Mouse (Mus musculus) gastrocnemius, postnatal 25 days (tissue): Measurements from ENCODE around the gene Ctdsp1. TPM values are rescaled to one million over a fixed set of nuclear protein-coding genes. Genes with fewer than 3 reads are reported as not detected.

Source experiments
- DNase-seq: peaks from one replicate; pipeline ENCODE4 v3.0.0; 2022
- total RNA-seq, 2 experiments: library from RNA; stranded (reverse); gene quantifications; 1 replicate in 1 of 2; 2 replicates in 1 of 2; pipeline ENCODE4 v1.2.3; 2021

Ctdsp1 gene
- total RNA-seq, 2 experiments from 2014 or later: 82.7 to 82.9 TPM

DNA sequence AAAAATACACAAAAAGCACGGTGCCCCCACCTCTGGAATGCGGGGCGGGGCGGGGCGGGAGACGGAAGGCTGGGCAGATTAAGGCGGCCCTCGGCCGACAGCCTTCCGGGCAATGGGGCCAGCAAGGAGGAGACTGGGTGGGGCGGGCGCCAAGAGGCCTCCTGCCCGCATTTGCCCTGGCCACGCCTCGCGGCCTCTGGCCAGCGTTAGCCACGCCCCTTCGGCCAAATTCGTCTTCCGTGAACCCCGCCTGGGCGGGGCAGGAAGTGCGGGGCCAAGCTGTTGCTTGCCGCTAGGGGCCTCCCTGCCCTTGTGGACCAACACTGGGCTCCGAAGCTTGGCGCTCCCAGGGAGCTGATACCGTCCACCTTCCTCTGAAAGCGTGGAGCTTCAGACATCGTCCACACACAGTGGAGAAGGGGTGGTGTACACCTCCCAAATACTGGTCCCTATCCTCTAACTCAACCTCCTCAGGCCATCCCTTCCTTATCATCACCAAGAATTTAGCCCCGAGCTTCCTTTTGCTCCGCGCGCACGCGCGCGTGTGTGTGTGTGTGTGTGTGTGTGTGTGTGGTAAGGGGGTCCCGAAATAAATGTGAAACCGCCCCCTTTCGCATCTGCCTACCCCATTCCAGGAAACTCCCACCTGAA lies 6.1 kb downstream of the Ctdsp1 start:
- peak; percentile 99 for DNase-seq

DNA sequence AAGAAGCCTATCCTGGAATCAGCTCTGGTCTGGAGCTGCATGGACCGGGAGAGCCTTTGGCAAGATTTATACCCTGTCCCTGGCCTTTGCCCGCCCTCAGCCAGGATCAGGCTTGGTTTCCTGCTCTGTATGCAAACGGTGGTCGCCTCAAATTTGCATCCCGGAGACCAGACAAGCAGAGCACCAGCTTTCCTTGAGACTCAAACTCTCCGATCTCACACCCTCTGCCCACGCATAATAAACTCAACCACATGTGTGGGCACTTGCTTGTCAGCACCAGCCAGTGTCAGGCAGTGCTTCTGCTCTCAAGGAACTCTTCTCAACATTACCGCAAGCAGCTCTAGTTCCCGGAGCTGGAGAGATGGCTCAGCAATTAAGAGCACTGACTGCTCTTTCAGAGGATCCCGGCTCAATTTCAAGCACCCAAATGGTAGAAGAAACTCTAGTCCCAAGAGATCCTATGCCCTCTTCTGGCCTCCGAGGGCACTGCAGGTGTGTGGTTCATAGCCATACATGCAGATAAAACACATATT lies 6.7 kb downstream of the Ctdsp1 start:
- DNase-seq: peak; percentile 62

DNA sequence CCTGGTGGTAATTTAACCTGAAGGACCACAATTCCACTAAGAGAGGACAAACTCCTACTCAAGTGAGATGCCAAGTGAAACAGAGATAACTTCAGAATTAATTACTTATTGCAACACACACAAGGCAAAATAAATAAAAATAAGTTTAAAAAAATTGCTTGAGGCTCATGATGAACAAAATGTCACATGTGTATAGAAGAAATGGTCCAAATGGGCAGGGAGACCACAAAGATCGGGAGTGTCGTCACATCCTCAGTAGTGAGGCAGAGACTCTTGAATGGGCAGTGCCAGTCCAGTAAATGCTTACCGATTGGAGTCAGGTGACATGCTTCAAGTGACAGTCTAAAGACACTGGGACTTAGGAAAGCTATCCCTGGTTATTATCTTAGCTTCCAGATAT lies 9.2 kb downstream of the Ctdsp1 start:
- no peak for DNase-seq

DNA sequence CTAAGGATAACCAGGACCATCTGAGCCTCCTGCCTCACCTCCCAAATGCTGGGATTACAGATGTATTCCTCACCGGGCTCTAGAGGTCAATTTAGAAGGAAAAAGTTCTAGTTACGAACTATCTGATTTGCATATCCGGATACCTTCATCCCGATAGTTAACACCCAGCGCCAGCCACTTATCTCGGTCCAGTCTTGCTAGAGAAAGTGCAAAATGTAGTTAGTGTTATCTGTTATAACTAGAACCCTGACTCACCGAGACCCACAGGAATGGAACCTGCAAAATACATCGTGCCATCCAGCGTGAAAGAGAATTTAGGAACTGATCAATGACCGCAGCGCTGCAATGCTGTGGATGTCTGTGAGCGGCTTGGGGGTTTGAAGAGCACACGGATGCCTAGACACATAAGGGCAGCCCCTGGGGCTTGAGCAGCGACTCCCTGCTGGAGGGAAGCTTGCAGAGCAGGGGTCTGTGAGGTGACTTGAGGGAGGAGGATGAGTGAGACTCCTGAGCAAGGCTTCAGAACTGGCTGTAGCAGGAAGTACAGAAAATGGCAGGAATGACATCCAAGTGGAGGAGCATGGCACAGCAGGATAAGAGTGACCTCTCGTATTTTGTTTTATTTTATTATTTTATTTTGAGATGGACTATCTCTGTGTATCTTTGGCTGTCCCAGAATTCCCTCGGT lies 9.8 kb downstream of the Ctdsp1 start:
- DNase-seq: no peak

DNA sequence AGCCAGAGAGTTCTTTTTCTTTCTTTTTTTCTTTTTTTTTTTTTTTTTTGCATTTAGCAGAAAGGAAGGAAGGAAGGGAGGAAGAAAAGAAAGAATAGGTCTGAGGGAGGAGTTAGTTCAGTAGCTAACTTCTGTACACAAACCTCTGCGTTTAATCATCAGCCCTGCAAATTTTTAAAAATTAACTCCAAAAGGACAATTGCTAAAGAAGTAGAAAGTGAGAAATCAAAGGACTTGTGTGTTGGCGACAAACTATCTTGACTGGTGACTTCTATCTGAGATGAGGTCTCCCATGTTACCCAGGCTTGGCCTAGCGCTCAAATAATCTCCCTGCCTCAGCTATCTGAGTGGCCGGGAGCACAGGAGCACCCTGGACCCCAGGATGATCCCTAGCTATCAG lies 12.9 kb downstream of the Ctdsp1 start:
- DNase-seq: no peak

DNA sequence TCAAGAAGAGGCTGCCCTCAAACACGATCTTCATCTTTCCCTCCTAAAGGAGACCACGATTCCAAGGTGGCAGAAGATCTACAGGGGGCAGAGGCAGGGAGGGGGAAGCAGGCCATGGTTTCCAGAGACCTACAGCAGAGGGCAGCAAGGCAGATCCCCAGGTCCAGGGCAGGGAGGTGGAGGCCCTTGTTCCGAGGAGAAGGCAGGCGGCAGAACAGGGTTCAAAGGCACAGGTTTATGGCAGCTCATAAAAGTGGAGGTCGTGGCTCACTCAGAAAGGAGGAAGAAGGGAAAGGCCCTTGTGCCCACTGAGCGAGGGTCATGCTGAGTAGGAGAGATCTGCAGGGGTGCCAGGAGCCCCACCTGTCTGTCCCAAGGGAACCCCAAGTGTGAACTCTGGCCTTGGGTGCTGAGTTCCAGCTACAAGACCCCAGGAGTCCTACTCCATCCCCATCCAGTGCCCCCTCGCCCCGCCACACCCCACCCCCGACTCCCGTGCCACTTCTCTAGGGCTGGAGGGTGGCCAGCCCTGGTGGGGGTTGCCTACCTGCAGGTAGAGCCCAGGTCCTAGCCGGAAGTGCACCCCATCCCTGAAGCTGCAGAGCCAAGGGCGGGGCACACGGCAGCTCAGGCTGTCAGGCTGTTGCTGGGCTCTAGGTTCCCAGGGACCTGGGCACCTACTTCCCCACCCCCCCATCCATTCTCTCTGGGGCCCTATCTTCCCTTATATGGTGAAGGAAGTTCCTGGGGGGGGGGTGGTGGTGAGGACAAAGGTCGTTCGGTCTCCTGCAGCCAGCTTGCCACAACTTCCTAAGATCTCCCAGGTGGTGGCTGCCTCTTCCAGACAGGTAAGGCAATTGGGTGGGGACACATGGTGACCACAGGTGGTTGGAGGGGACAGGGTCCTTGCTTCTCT lies 17.5 kb downstream of the Ctdsp1 start, which contains the start of gene Vil1:
Vil1 (plus strand) TSS at position 788 of the 916 bp plus-strand sequence.
- DNase-seq: no peak

DNA sequence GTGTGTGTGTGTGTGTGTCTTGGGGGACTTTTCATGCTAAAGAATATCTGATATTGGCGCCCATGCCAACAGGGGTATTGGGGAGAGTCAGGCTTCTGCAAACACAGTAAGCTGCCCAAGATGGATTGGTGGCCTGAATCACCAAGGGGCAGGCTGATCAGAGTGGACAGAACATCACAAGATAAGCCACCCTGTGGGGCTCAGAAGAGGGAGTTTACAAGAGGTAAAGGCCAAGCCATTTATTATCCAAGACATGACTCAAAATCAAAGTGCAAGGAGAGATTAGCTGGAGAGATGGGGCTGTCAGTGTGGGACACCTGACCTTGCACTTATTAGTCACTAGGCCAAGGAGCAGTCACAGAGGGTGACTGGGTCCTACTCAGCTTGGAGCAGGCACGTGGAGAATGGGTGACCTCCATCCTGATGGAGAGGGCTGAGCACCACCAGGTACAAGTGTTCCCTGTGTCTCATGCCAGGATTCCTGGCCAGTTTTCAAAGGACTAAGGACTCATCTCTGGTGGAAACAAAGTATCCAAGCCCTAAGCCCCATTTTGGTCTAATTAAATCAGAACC lies 20.5 kb downstream of the Ctdsp1 start:
- no peak for DNase-seq

DNA sequence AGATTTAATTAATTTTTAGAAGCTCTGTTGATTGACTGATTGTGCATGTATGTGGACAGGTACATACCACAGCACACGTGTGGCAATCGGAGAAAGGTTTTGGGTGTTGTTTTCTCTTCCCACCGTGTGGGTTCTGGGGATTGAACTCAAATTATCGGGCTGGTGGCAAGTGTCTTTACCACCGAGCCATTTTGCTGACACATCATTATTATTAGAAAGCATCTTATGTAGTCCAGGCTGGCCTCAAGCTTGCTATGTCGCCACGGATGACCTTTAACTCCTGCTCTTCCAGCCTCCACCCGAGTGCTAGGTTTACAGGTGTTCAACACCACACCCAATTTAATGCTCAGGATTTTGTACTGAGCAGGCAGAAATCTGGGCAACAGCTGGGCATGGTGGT lies 21.4 kb downstream of the Ctdsp1 start:
- no peak for DNase-seq

DNA sequence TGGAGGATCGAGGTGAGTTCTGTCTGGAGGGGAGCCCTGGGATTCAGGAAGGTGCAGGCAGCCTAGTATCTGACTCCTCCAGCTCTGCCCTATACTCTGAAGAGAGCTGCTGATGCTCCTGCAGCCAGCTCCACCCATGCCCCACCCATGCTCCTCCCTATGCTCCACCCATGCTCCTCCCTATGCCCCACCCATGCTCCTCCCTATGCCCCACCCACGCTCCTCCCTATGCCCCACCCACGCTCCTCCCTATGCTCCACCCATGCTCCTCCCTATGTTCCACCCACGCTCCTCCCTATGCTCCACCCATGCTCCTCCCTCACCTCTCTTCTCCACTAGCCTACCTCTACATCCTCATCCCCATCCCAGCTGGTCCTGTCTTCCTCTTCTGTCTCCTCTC lies 23.8 kb downstream of the Ctdsp1 start:
- peak; percentile 38 for DNase-seq

DNA sequence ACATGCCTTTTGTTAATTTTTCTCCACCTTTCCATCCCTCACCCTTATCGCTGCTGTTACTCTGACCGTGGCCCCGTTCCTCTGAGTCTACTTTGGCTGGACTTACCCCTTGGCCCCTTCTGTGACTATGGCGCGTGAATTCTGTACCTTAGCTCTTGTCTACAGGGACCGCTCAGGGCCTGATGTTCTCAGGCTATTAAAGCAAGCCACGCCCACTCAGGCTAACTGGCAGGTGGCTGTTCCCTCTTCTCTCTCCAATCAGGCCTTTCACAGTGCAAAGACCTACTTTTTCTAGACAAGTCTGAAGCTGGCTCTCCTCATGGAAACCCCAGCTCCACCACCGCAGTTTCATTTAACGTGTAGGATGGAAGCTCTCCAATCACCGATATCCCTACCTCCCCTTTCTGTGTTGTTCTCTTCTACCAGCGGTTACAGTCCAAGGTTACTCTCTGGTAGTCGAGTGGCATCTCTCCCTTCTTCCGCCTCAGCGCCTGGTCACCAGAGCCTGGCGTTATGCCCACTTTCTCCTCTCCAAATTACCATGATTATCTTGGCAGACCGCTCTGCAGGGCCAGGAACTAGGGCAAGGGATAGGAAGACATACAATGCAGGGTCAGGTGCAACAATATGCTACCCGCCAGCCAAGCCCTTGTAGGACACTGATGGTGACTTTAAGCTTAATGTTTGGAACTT lies 27.6 kb downstream of the Ctdsp1 start:
- no peak for DNase-seq

DNA sequence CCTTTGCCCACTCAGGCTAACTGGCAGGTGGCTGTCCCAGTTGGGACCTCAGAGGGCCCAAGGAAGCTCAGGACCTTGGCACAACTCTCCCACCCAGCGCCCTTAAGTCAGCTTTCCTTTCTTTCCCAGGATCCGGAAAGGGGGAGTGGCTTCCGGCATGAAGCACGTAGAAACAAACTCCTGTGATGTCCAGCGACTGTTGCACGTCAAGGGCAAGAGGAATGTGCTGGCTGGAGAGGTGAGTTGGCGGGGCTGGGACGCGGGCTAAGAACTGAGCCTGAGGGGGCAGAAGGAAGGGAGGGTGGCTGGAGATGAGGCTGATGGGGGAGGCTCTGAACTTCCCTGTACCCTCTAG lies 28.1 kb downstream of the Ctdsp1 start:
- no peak for DNase-seq

DNA sequence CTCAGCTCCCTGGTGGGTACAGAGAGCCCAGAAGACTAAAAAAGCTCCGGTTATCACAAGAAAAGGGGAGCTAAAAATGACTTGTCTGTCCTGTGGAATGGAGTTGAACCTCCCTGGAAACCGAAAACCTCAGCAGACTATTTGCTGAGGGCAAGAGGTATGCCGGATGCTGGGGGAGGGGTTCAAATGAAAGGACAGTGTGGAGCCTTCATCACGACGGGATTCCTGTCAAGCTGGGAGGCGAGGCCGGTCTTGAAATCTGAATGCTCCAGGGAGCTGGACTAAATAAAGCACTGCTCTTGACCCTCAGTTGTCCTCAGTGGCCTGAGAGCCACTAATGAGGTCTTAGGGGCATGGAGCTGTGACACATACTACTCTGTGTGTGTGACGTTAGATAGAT lies 31.8 kb downstream of the Ctdsp1 start:
- DNase-seq: no peak

DNA sequence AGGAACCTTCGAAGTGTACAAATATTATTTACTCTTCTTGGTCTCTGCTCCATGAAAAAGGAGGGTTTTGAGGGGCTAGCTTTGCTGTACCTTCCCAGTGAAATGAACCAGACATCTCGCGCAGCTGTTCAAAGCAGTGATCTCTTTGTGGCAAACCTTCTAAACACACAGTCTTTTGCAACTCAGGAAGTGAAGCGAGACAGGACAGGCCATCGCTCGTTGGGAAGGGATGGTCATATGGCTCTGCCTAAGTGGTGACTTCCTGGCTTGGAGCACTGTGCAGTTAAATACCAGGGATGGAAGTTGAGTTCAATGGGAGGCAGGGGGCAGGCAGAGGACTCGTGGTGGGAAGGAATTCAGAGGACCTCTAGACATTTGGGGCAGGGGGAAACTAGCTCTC lies 34.5 kb downstream of the Ctdsp1 start:
- DNase-seq: no peak

DNA sequence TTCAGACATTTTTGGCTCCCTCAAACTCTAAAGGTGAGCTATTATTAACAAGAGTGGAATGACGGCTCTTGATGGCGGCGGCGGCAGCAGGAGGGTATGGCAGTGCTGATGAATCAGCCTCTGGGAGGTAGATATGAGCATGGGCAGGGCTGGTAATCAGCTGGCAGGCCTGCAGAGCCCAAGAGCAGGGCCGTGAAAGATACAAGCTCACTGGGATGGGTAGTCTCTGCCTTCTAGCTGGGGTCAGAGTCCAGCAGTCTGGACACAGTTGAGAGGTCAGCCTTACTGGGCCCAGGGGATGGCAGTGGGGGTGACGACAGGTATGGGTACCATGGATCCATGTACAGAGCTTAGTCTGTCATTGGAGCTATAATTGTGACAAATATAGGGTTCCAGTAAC lies 41.9 kb downstream of the Ctdsp1 start:
- DNase-seq: no peak

DNA sequence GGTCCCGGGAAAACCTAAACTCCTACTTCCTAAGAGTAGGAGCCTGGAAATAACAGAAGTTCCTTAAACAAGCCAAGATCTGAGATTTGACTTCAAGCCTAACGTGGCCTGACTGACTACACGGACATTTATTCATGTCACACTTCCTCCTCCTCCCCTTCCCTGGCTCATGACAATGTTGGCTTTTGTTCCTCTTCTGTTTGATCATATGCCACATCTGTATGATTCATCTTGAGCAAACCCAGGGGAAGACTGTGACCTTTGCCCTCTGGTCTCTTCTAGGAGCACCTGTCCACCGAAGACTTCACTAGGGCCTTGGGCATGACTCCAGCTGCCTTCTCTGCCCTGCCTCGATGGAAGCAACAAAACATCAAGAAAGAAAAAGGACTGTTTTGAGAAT lies 43.3 kb downstream of the Ctdsp1 start:
- no peak for DNase-seq

DNA sequence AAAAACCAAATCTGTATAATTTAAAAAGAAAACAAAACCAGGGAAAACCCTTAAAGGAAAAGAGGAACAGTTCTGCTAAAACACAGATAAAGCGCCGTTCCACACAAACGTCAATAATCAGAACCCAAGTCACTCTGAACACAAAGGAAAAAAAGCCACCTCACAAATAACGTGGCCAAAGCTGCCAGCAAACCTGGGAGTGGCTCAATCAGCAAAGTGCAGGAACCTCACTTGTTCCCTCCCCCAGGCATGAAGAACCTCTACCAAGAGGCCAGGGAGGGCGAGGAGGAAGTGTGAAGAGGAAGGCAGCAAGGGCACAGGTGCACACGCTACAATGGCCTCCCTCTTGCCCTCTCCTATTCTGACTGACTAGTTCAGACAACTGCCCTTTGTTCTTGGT lies 44.3 kb downstream of the Ctdsp1 start:
- DNase-seq: no peak

DNA sequence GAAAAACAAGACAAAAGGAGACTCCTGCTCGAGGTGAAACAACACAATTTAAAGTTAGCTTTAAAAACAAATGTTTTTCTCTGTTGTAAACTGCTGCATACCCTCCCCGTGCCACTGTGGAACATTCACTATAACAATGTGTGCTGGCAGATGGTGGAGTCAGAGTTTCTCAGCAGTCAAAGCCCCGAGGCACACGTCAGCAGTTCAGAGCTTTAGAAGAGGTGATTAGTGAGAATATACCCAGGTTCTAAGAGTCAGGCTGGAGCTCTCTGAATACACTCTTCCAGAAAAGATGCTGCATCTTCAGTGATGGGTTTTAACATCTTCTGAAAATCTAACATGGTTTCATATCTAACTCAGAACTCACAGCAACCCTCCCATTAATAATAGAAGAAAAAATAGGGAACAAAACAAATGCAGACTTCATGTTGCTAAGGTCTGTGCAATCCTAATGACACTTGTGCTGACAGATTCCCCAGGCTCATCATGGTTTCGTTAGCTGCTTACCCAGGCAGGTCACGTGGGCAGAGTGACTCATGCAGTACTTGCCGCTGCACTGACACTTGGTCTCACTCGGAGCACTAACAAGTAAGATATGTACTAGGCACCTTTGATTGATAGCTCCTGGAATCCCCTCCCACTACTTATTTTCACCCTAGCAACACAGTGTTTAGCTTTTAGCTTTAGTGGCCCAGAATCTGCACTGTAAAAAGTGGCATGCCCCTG lies 46.6 kb downstream of the Ctdsp1 start:
- DNase-seq: no peak

DNA sequence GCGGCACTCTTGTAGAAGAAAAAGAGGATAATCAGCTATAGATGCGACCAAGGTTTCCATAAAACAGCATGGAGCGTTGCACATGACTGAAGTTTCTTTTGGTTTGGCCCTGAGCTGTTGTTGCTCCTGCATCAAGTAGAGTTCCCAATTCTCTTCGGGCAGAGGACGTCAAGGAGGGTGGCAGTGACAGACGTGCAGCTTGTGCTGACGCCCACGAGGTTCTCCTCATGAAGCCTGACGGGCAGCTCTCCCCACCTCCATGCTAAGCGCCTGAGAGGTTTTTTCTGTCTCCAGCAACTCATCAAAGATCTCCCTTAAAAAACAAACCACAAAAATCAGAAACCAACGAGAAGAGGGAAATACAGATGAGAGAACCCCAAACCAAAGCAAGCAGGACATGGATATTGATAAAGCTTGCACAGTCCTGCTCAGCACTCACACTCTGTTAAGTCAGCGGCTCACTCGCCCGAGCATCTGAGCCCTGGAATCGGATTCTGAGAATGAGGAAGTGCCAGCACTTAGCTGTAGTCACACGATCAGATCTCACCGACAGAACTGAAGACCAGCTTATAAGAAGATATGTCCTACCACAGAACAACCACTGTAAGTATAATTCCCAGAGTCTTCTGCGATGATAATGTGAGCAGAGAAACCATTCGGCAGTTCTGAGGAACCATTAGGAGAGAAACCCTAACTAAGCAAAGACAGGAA lies 48.0 kb downstream of the Ctdsp1 start:
- no peak for DNase-seq

DNA sequence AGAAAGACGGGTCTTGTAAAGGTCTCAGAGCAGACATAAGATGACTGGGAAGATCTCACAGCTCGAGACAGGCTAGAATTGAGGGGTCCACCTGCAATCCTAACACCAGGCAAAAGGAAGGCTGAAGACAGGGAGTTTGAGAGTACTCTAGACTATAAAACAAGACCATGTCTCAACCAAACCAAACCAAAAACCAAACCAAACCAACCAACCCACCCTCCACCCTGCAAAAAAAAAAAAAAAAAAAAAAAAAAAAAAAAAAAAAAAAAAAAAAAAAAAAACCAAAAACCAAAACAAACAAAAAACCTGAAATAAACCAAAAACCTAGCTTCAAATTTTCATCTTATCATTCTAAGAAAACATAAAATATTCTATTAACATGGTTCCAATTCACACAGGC lies 53.2 kb downstream of the Ctdsp1 start:
- no peak for DNase-seq
